Mouse (Mus musculus) MEL (cell line): ENCODE data around the gene Map2k1. TPM values are rescaled to one million over a fixed set of nuclear protein-coding genes. Genes with fewer than 3 reads are reported as not detected.

Experiments
- DNase-seq: peaks from one replicate; pipeline ENCODE4 v3.0.0; 2011; ENCODE audit warnings: low read depth, low spot score
- H3K27ac ChIP-seq: 2 replicates; pipeline ENCODE4 v1.5.1; 2012; ENCODE audit warnings: low read depth, mild to moderate bottlenecking, control low read depth, low read length, moderate library complexity; ENCODE audit not compliant: control insufficient read depth
- H3K27me3 ChIP-seq, 2 experiments: fragments of 150-350 bp in 1 of 2; sonication (generic) in 1 of 2; 2 replicates each; pipeline ENCODE4 v1.6.1; 2012; ENCODE audit warnings: low read length in 2 of 2, mild to moderate bottlenecking in 2 of 2, improper control_type of control experiment in 1 of 2, moderate library complexity in 1 of 2; ENCODE audit not compliant: insufficient read depth in 2 of 2, control insufficient read depth in 1 of 2
- H3K36me3 ChIP-seq, 2 experiments: 2 replicates each; pipeline ENCODE4 v1.6.1; 2012 to 2014; ENCODE audit warnings: low read length in 2 of 2, improper control_type of control experiment in 1 of 2, inconsistent platforms in 1 of 2, mild to moderate bottlenecking in 1 of 2; ENCODE audit not compliant: insufficient read depth in 2 of 2, control insufficient read depth in 1 of 2
- H3K4me1 ChIP-seq, 2 experiments: fragments of 150-350 bp in 1 of 2; sonication (generic) in 1 of 2; 2 replicates each; pipeline ENCODE4 v1.6.1; 2012; ENCODE audit warnings: low read length in 2 of 2, improper control_type of control experiment in 1 of 2, mild to moderate bottlenecking in 1 of 2; ENCODE audit not compliant: insufficient read depth in 2 of 2, control insufficient read depth in 1 of 2
- H3K4me3 ChIP-seq, 2 experiments: fragments of 150-350 bp in 1 of 2; sonication (generic) in 1 of 2; 2 replicates each; pipeline ENCODE4 v1.5.1; 2012; ENCODE audit warnings: low read depth in 2 of 2, low read length in 2 of 2, mild to moderate bottlenecking in 2 of 2, moderate library complexity in 2 of 2, control low read depth in 1 of 2, improper control_type of control experiment in 1 of 2; ENCODE audit not compliant: control insufficient read depth in 1 of 2, insufficient read depth in 1 of 2
- H3K79me2 ChIP-seq: 2 replicates; pipeline ENCODE4 v1.6.1; 2012; ENCODE audit warnings: mild to moderate bottlenecking, low read length, moderate library complexity; ENCODE audit not compliant: control insufficient read depth, poor library complexity, insufficient read depth
- H3K9ac ChIP-seq: 2 replicates; pipeline ENCODE4 v1.6.1; 2012; ENCODE audit warnings: low read depth, mild to moderate bottlenecking, control low read depth, low read length, moderate library complexity; ENCODE audit not compliant: control insufficient read depth, poor library complexity, severe bottlenecking
- H3K9me3 ChIP-seq: fragments of 150-350 bp; sonication (generic); replicated peaks from 2 replicates; pipeline ENCODE4 v1.6.1; 2012; ENCODE audit warnings: mild to moderate bottlenecking, low read length, improper control_type of control experiment, moderate library complexity; ENCODE audit not compliant: insufficient read depth
- BHLHE40 ChIP-seq: IDR thresholded peaks from 2 replicates; pipeline ENCODE4 v1.6.1; 2012; ENCODE audit warnings: low read depth, mild to moderate bottlenecking, inconsistent platforms, low read length, improper control_type of control experiment, borderline replicate concordance
- CHD1 ChIP-seq: IDR thresholded peaks from 2 replicates; pipeline ENCODE4 v1.6.1; 2012; ENCODE audit warnings: low read depth, mild to moderate bottlenecking, inconsistent platforms, low read length, improper control_type of control experiment
- CHD2 ChIP-seq: IDR thresholded peaks from 2 replicates; pipeline ENCODE4 v1.6.1; 2011; ENCODE audit warnings: low read length, improper control_type of control experiment
- CTCF ChIP-seq, 3 experiments: IDR thresholded peaks in 2 of 3; conservative IDR thresholded peaks in 1 of 3; 2 replicates each; pipeline ENCODE4 v1.5.1; 2011 to 2012; ENCODE audit warnings: low read length in 3 of 3, low read depth in 2 of 3, mild to moderate bottlenecking in 2 of 3, improper control_type of control experiment in 1 of 3, inconsistent platforms in 1 of 3, mixed read lengths in 1 of 3, moderate library complexity in 1 of 3; ENCODE audit not compliant: control insufficient read depth in 1 of 3, insufficient read depth in 1 of 3, poor library complexity in 1 of 3, severe bottlenecking in 1 of 3
- E2F4 ChIP-seq: IDR thresholded peaks from 2 replicates; pipeline ENCODE4 v1.6.1; 2011; ENCODE audit warnings: low read depth, low read length, improper control_type of control experiment, borderline replicate concordance
- ELF1 ChIP-seq: IDR thresholded peaks from 2 replicates; pipeline ENCODE4 v1.6.1; 2014; ENCODE audit warnings: low read depth, mild to moderate bottlenecking, inconsistent platforms, low read length, improper control_type of control experiment, moderate library complexity
- GABPA ChIP-seq: IDR thresholded peaks from 2 replicates; pipeline ENCODE4 v1.6.1; 2012; ENCODE audit warnings: low read depth, mild to moderate bottlenecking, inconsistent platforms, low read length, improper control_type of control experiment, moderate library complexity
- GATA1 ChIP-seq: IDR thresholded peaks from 2 replicates; pipeline ENCODE4 v1.6.1; 2011; ENCODE audit warnings: low read depth, low read length, improper control_type of control experiment
- HCFC1 ChIP-seq: IDR thresholded peaks from 2 replicates; pipeline ENCODE4 v1.6.1; 2012; ENCODE audit warnings: low read depth, mild to moderate bottlenecking, inconsistent platforms, low read length, improper control_type of control experiment, moderate library complexity
- KAT2A ChIP-seq: conservative IDR thresholded peaks from 2 replicates; pipeline ENCODE4 v1.6.1; 2012; ENCODE audit warnings: low read depth, low read length, improper control_type of control experiment, inconsistent platforms
- MAFK ChIP-seq: IDR thresholded peaks from 2 replicates; pipeline ENCODE4 v1.6.1; 2011; ENCODE audit warnings: low read depth, mild to moderate bottlenecking, low read length, improper control_type of control experiment, borderline replicate concordance
- MAX ChIP-seq: IDR thresholded peaks from 2 replicates; pipeline ENCODE4 v1.6.1; 2011; ENCODE audit warnings: low read length, improper control_type of control experiment
- MAZ ChIP-seq: IDR thresholded peaks from 2 replicates; pipeline ENCODE4 v1.6.1; 2012; ENCODE audit warnings: low read depth, mild to moderate bottlenecking, inconsistent platforms, low read length, improper control_type of control experiment
- MXI1 ChIP-seq: IDR thresholded peaks from 2 replicates; pipeline ENCODE4 v1.6.1; 2011; ENCODE audit warnings: mild to moderate bottlenecking, low read depth, low read length, improper control_type of control experiment
- MYB ChIP-seq: IDR thresholded peaks from 2 replicates; pipeline ENCODE4 v1.6.1; 2011; ENCODE audit warnings: mild to moderate bottlenecking, low read depth, low read length, improper control_type of control experiment
- MYC ChIP-seq: IDR thresholded peaks from 2 replicates; pipeline ENCODE4 v1.6.1; 2011; ENCODE audit warnings: low read depth, mild to moderate bottlenecking, low read length, improper control_type of control experiment, moderate library complexity
- NELFE ChIP-seq: IDR thresholded peaks from 2 replicates; pipeline ENCODE4 v1.6.1; 2011; ENCODE audit warnings: low read depth, low read length, improper control_type of control experiment
- POLR2A ChIP-seq, 2 experiments: IDR thresholded peaks; 2 replicates each; pipeline ENCODE4 v1.6.1; 2011 to 2012; ENCODE audit warnings: low read length in 2 of 2, mild to moderate bottlenecking in 2 of 2, control low read depth in 1 of 2, improper control_type of control experiment in 1 of 2, low read depth in 1 of 2, moderate library complexity in 1 of 2; ENCODE audit not compliant: control insufficient read depth in 1 of 2, insufficient read depth in 1 of 2, poor library complexity in 1 of 2
- POLR2AphosphoS2 ChIP-seq: IDR thresholded peaks from 2 replicates; pipeline ENCODE4 v1.6.1; 2011; ENCODE audit warnings: low read length, improper control_type of control experiment
- POLR2AphosphoS5 ChIP-seq: IDR thresholded peaks from 2 replicates; pipeline ENCODE4 v1.6.1; 2012; ENCODE audit warnings: low read depth, borderline replicate concordance, mild to moderate bottlenecking, inconsistent platforms, low read length, moderate library complexity, mixed read lengths
- RAD21 ChIP-seq: IDR thresholded peaks from 2 replicates; pipeline ENCODE4 v1.6.1; 2011; ENCODE audit warnings: mild to moderate bottlenecking, low read depth, low read length, improper control_type of control experiment
- RCOR1 ChIP-seq: IDR thresholded peaks from 2 replicates; pipeline ENCODE4 v1.6.1; 2012; ENCODE audit warnings: low read depth, mild to moderate bottlenecking, inconsistent platforms, low read length, improper control_type of control experiment
- SIN3A ChIP-seq: IDR thresholded peaks from 2 replicates; pipeline ENCODE4 v1.6.1; 2012; ENCODE audit warnings: low read length, improper control_type of control experiment, inconsistent platforms
- SMC3 ChIP-seq: IDR thresholded peaks from 2 replicates; pipeline ENCODE4 v1.6.1; 2011; ENCODE audit warnings: low read depth, low read length, improper control_type of control experiment
- TBP ChIP-seq: IDR thresholded peaks from 2 replicates; pipeline ENCODE4 v1.8.0; 2011; ENCODE audit warnings: low read depth, low read length, improper control_type of control experiment
- TCF12 ChIP-seq: IDR thresholded peaks from 2 replicates; pipeline ENCODE4 v1.6.1; 2014; ENCODE audit warnings: low read depth, mild to moderate bottlenecking, inconsistent platforms, low read length, improper control_type of control experiment, moderate library complexity
- UBTF ChIP-seq: IDR thresholded peaks from 2 replicates; pipeline ENCODE4 v1.6.1; 2012; ENCODE audit warnings: low read depth, mild to moderate bottlenecking, inconsistent platforms, low read length, improper control_type of control experiment, moderate library complexity, borderline replicate concordance; ENCODE audit not compliant: insufficient read depth
- USF1 ChIP-seq: IDR thresholded peaks from 2 replicates; pipeline ENCODE4 v1.6.1; 2014; ENCODE audit warnings: low read depth, mild to moderate bottlenecking, inconsistent platforms, low read length, improper control_type of control experiment, moderate library complexity
- USF2 ChIP-seq, 2 experiments: IDR thresholded peaks; 2 replicates each; pipeline ENCODE4 v1.6.1; 2011 to 2012; ENCODE audit warnings: improper control_type of control experiment in 2 of 2, low read length in 2 of 2, borderline replicate concordance in 1 of 2, inconsistent platforms in 1 of 2, low read depth in 1 of 2, mild to moderate bottlenecking in 1 of 2; ENCODE audit not compliant: insufficient read depth in 1 of 2
- ZMIZ1 ChIP-seq: IDR thresholded peaks from 2 replicates; pipeline ENCODE4 v1.6.1; 2012; ENCODE audit warnings: low read depth, mild to moderate bottlenecking, inconsistent platforms, low read length, improper control_type of control experiment, moderate library complexity
- polyA plus RNA-seq, 2 experiments: library from polyadenylated mRNA; stranded (reverse) in 1 of 2; unstranded in 1 of 2; fragments of >175 nt in 1 of 2; fragments of >200 nt in 1 of 2; gene quantifications; 2 replicates each; pipeline versions ENCODE4 v1.2.1 to v1.2.4; 2012; ENCODE audit warnings: low replicate concordance in 2 of 2, low read depth in 1 of 2; ENCODE audit not compliant: insufficient read length in 2 of 2, insufficient read depth in 1 of 2, missing spikeins in 1 of 2
- total RNA-seq: library from RNA; depleted of rRNA; stranded (reverse); fragments of 300-350 nt; gene quantifications from 2 replicates; pipeline ENCODE4 v1.2.3, GENCODE M21; 2012

Gene Map2k1
- total and polyA plus RNA-seq, 3 experiments, result 29.2 to 48.0 TPM; not detected in 1

DNA sequence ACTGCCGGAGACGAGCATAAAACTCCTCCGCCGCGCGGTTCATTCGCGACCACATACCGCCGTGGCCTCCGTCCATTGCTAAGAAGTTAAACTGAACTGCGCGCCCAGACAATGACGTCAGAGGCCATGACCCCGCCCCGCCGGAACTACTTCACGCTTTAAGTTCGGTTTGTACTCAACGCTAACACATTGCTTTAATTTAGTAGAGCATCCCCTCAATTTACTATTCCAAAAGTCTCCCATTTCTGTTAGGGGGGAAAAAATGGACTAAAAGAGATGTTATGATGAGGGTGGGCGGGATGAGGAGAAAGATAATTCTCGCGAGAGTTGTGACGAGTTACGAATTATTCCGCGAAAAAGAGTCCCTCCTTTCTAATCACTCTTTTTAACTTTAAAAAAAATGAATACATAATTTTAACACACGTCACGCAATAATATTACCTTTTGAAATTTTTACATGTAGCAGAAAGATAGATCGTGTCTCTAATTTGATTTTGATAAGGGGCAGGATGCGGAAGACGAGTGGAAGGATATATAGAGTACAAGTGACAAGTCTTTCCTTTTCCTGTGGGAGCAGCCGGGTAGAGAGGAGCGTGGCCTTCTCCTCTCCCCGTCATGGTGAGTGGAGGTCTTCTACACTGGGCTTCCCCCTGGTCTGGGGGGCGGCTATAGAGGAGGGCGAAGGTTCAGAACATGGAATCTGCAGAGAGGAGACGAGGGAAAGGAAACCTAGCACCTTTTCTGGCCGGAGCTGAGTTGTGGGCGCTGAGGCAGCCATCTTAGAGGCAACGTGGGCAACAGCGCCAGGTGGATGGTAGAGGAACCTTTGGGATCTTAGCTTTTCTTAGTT is 80.4 kb downstream of the Map2k1 start, which contains the start of the genes Zwilch and Rpl4:
TSS of gene Zwilch (minus strand) at position 289 of the 850 bp plus-strand sequence.
TSS of gene Rpl4 (plus strand) at position 560 of the 850 bp plus-strand sequence.
- TF ChIP-seq TBP, result peak; percentile 99
- TF ChIP-seq MXI1, result peak; percentile 77
- TF ChIP-seq RAD21, result no peak
- no peak for TF ChIP-seq MYB
- peak; percentile 90 for TF ChIP-seq TCF12
- TF ChIP-seq KAT2A, result peak; percentile 94
- peak; percentile 95 for TF ChIP-seq ZMIZ1
- no peak for TF ChIP-seq RCOR1
- peak; percentile 84 for TF ChIP-seq SIN3A
- TF ChIP-seq E2F4, result peak; percentile 78; the same call in 1 of the 2 replicates
- TF ChIP-seq MAX, result peak; percentile 90
- no peak for TF ChIP-seq MAFK
- TF ChIP-seq UBTF, result no peak
- peak; percentile 90 for TF ChIP-seq HCFC1
- TF ChIP-seq USF2 (IDR thresholded peaks at IDR 0.05; ENCODE audit: borderline replicate concordance in 1 of 2, insufficient read depth in 1 of 2, low read depth in 1 of 2, low read length in 2 of 2), result no peak
- peak; percentile 98 for TF ChIP-seq CHD2
- peak; percentile 84 to 93 for TF ChIP-seq POLR2A (IDR thresholded peaks at IDR 0.05; ENCODE audit: control insufficient read depth in 1 of 2, insufficient read depth in 1 of 2, low read depth in 1 of 2, low read length in 2 of 2, poor library complexity in 1 of 2)
- TF ChIP-seq SMC3, result no peak
- TF ChIP-seq USF1, result peak; percentile 41; the same call in 1 of the 2 replicates
- peak; percentile 74; the same call in 1 of the 2 replicates for TF ChIP-seq POLR2AphosphoS5
- TF ChIP-seq GABPA, result no peak
- TF ChIP-seq CHD1, result no peak
- no peak for TF ChIP-seq MAZ
- peak; percentile 80 for TF ChIP-seq ELF1
- peak; percentile 97 for TF ChIP-seq MYC
- peak; percentile 97 for TF ChIP-seq NELFE
- TF ChIP-seq GATA1, result peak; percentile 92
- no peak for TF ChIP-seq BHLHE40
- TF ChIP-seq POLR2AphosphoS2, result peak; percentile 93
- TF ChIP-seq CTCF (IDR thresholded peaks at IDR 0.05 in 2 of 3, conservative IDR thresholded peaks at IDR 0.05 in 1 of 3; ENCODE audit: control insufficient read depth in 1 of 3, insufficient read depth in 1 of 3, low read depth in 2 of 3, low read length in 3 of 3, poor library complexity in 1 of 3, severe bottlenecking in 1 of 3), result 0 out of 6 replicates have a peak, but pooled peaks of 1 of the 3 experiments have one; percentile 4
- Histone ChIP-seq H3K36me3 (peaks cover 25 to 43% of the 10 kb centered on the region in 2 experiments), H3K9me3 (no peaks in the 10 kb centered on the region), H3K79me2 (peaks cover 64% of the 10 kb centered on the region), H3K27me3 (no peaks in the 10 kb centered on the region), H3K9ac (peak within 1 kb of the TSS; percentile 100), H3K4me1 (peaks cover 0 to 11% of the 10 kb centered on the region in 2 experiments; a peak in 3 of 4 replicates), H3K27ac (peak within 1 kb of the TSS; percentile 99), H3K4me3 (peak within 1 kb of the TSS; percentile 74 to 100)
- DNase-seq, result peak; percentile 92
